Mouse (Mus musculus) C2C12 (cell line): Measurements from ENCODE around the gene Aspg. TPM values are rescaled to one million over a fixed set of nuclear protein-coding genes. Genes with fewer than 3 reads are reported as not detected.

Experiments
- H3K27me3 ChIP-seq: one replicate; pipeline ENCODE4 v1.6.1; 2011; ENCODE audit not compliant: control insufficient read depth, insufficient read depth, insufficient read length
- H3K36me3 ChIP-seq: one replicate; pipeline ENCODE4 v1.6.1; 2011; ENCODE audit not compliant: control insufficient read depth, insufficient read depth
- H3K4me3 ChIP-seq: one replicate; pipeline ENCODE4 v1.5.1; 2011; ENCODE audit warnings: mild to moderate bottlenecking, control low read depth; ENCODE audit not compliant: poor library complexity, insufficient read depth, severe bottlenecking
- H3K79me2 ChIP-seq: one replicate; pipeline ENCODE4 v1.6.1; 2011; ENCODE audit not compliant: control insufficient read depth, insufficient read depth
- H3K79me3 ChIP-seq: one replicate; pipeline ENCODE4 v1.6.1; 2011; ENCODE audit warnings: low read depth, control low read depth
- H3ac ChIP-seq: one replicate; pipeline ENCODE3; 2011; ENCODE audit warnings: low read depth; ENCODE audit not compliant: control insufficient read depth, insufficient read length
- CEBPB ChIP-seq: IDR thresholded peaks from one replicate; pipeline ENCODE4 v1.6.1; 2011; ENCODE audit warnings: low read depth, mild to moderate bottlenecking, control low read depth, moderate library complexity
- CTCF ChIP-seq: IDR thresholded peaks from one replicate; pipeline ENCODE4 v1.5.1; 2011; ENCODE audit not compliant: control insufficient read depth, insufficient read depth, insufficient read length
- FOSL1 ChIP-seq: IDR thresholded peaks from one replicate; pipeline ENCODE4 v1.8.0; 2011; ENCODE audit warnings: mild to moderate bottlenecking, low read length; ENCODE audit not compliant: poor library complexity, insufficient read depth, severe bottlenecking
- MAX ChIP-seq: IDR thresholded peaks from one replicate; pipeline ENCODE4 v1.6.1; 2011; ENCODE audit warnings: mild to moderate bottlenecking, control low read depth
- MYOD1 ChIP-seq: IDR thresholded peaks from one replicate; pipeline ENCODE4 v1.6.1; 2011; ENCODE audit warnings: low read depth; ENCODE audit not compliant: control insufficient read depth, insufficient read length
- MYOG ChIP-seq: IDR thresholded peaks from one replicate; pipeline ENCODE4 v1.6.1; 2011; ENCODE audit not compliant: control insufficient read depth, insufficient read length; ENCODE audit errors: extremely low read depth
- USF1 ChIP-seq: IDR thresholded peaks from one replicate; pipeline ENCODE4 v1.6.1; 2011; ENCODE audit warnings: low read depth, mild to moderate bottlenecking, control low read depth, moderate library complexity
- polyA plus RNA-seq: library from polyadenylated mRNA; unstranded; fragments of >200 nt; fragmentation: generic; extraction: Trizol; gene quantifications from one replicate; pipeline ENCODE4 v1.2.1, GENCODE M21; 2012; ENCODE audit warnings: missing spikeins

Aspg gene
- polyA plus RNA-seq, 1 experiment: 0.13 TPM

DNA sequence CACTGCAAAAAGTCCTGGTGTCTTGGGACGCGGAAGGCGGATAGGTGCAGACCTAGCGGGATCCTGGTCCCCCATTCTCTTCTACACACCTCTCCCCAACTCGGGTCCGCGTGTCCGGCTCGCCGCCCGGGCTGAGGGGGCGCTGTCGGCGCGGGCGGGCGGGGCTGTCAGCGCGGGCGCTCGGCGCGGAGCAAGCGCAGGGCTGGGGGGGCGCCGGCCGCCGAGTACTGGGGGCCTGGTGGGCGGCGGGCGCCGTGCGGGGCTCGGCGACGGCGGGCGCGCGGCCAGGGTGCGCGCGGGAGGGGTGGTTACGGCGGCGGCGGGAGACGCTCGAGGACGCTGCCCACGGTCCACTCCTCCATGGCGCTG, 37.3 kb downstream of the Aspg start:
- no peaks in the 10 kb centered on the region for H3K36me3 ChIP-seq
- H3ac ChIP-seq: no peak overlapping the region
- H3K27me3 ChIP-seq: peaks cover 51% of the 10 kb centered on the region
- no peaks in the 10 kb centered on the region for H3K79me3 ChIP-seq
- no peak overlapping the region for H3K4me3 ChIP-seq
- TF ChIP-seq CTCF (no peak), MYOD1 (no peak), FOSL1 (no peak), CEBPB (no peak), MYOG (no peak), MAX (no peak), USF1 (no peak)
- H3K79me2 ChIP-seq: no peaks in the 10 kb centered on the region

DNA sequence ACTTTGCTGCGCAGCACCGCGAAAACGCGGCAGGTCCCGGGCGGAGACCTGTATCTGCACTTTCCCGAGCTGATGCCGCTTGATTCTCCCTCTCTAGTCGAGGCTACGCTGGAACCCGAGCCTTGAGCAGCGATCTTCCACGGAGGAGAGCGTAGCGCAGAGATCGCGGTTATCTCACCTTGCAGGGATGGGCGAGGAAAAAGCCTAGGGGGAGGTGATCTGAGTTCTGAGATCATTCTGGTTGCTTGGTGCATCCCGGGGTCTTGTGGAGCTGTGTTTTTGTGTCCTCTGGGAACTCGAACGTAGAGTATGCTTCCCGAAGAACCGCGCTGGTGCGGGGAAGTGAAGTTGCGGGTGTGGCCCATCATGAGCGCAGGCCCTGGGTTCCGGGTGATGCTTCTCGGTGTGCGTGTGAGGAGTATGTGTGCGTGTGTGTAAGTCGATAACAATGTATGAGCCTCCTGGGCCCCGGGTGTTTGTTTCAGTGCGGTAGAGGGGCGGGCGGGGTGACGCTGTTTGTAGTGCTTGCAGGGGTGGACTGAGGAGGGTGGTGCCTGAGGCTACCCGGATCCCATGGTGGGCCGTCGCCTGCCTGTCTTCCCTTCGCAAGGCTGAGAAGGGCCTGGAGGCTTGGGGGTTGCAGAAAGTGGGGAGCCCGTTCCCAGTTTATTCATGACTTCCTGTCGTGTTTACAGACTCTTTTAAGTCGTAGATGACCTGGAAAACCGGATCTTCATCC, 38.1 kb downstream of the Aspg start:
- H3K79me3 ChIP-seq: no peaks in the 10 kb centered on the region
- peaks cover 58% of the 10 kb centered on the region for H3K27me3 ChIP-seq
- H3ac ChIP-seq: no peak overlapping the region
- H3K79me2 ChIP-seq: no peaks in the 10 kb centered on the region
- no peaks in the 10 kb centered on the region for H3K36me3 ChIP-seq
- H3K4me3 ChIP-seq: no peak overlapping the region
- TF ChIP-seq MYOG (no peak), CEBPB (no peak)

- Histone ChIP-seq H3ac (no peak overlapping the region), H3K27me3 (peaks cover 66% of the 10 kb centered on the region), H3K36me3 (no peaks in the 10 kb centered on the region), H3K79me3 (no peaks in the 10 kb centered on the region), H3K79me2 (no peaks in the 10 kb centered on the region), H3K4me3 (no peak overlapping the region)
- TF ChIP-seq CEBPB (no peak), USF1 (no peak), FOSL1 (no peak), CTCF (peak; percentile 97), MYOD1 (no peak), MYOG (no peak), MAX (peak; percentile 39)
Observed at GRCm38 (mm10) chr12:112145211-112145874, 38.9 kb downstream of the Aspg start.

DNA sequence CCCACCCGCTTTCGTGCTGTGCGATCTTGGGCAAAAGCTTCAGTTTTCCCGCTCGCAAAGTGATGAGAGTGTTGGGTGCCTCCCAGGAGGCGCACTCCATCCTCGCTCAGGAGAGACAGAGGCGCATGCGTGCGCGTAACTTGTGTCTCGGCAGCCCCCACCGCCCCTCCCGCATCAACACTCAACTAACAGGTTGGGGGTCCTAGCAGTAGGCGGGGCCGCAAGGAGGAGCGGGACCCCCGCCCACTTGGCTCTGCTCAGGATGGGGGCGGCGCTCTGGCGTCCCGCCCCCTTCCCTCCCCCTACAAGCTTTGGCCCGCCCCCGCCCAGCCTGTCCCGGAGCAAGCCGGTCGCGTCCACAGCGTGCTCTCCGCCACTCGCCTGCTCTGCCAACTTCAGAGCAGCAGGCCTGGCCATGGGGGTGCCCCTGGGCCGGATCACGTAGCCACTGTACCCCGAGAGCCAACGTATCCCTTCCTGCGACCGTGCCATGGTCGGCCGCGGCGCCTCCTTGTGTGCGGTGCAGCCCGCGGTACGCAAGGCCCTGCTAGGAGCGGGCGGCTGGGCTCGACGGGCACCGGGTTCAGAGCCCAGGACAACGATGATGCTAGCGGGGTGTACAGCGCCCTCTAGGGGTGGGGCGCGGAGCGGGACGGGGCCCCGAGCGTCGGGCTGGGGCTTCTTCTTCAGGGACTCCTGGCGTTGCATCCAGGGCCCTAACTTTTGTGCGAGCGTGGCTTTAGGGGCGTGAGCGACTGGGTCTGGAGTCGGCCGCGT, 39.6 kb downstream of the Aspg start, which contains the start of gene Kif26a:
TSS of gene Kif26a (plus strand) at position 334 of the 777 bp plus-strand sequence.
- Histone ChIP-seq H3ac (no peak within 1 kb of the TSS), H3K79me3 (no peaks in the 10 kb centered on the region), H3K79me2 (no peaks in the 10 kb centered on the region), H3K27me3 (peaks cover 68% of the 10 kb centered on the region), H3K36me3 (no peaks in the 10 kb centered on the region), H3K4me3 (no peak within 1 kb of the TSS)
- TF ChIP-seq CTCF: peak; percentile 69
- no peak for TF ChIP-seq MYOG

- Histone ChIP-seq H3K27me3 (peaks cover 76% of the 10 kb centered on the region), H3K36me3 (no peaks in the 10 kb centered on the region), H3K79me2 (no peaks in the 10 kb centered on the region), H3ac (no peak overlapping the region), H3K4me3 (no peak overlapping the region), H3K79me3 (no peaks in the 10 kb centered on the region)
- TF ChIP-seq CTCF (no peak), MAX (no peak), CEBPB (no peak), USF1 (no peak), MYOG (no peak), MYOD1 (no peak), FOSL1 (no peak)
Observed at GRCm38 (mm10) chr12:112147365-112147764, 40.9 kb downstream of the Aspg start.
